Mouse (Mus musculus): ENCODE measurements around the gene Gm2016. TPM values are rescaled to one million over a fixed set of nuclear protein-coding genes. Genes with fewer than 3 reads are reported as not detected.
"Not testable (repeated sequence)": the region's sequence is repeated elsewhere in the genome, so short reads cannot be mapped to it uniquely, and the experiment has no call there.

Gm2016 gene
- total RNA-seq (2018; cell fraction: chromatin; rRNA removed), result not detected
- total RNA-seq (2018; cell fraction: cytosol; rRNA removed), result not detected
- total RNA-seq (2018; cell fraction: nucleus; rRNA removed), result not detected
- polyA plus RNA-seq (2018), result not detected in 3 replicates

DNA sequence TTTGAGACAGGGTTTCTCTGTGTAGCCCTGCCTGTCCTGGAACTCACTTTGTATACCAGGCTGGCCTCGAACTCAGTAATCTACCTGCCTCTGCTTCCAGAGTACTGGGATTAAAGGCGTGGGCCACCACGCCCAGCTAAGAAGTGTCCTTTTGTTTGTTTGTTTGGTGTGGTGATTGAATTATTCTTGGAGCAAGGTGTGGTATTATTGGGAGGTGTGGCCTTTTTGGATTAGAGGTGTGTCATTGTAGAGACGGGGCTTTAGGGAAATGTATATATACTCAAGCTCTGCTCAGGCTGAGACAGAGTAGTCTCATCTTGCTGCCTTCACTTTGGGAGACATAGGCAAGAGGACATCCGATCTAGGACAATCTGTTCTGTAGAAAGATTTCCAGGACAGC is at the start of gene Gm2016:
Gm2016 (plus strand) TSS at position 301 of the 400 bp plus-strand sequence.
- not testable (repeated sequence) for H3K4me3 ChIP-seq (ENCODE audit: inconsistent target); H3K79me2 ChIP-seq (ENCODE audit: inconsistent target); H3K36me3 ChIP-seq (ENCODE audit: inconsistent target); H3K27ac ChIP-seq
- 86% methylated on average over 2 of the region's 5 CpGs for WGBS (ENCODE audit: missing documents)

DNA sequence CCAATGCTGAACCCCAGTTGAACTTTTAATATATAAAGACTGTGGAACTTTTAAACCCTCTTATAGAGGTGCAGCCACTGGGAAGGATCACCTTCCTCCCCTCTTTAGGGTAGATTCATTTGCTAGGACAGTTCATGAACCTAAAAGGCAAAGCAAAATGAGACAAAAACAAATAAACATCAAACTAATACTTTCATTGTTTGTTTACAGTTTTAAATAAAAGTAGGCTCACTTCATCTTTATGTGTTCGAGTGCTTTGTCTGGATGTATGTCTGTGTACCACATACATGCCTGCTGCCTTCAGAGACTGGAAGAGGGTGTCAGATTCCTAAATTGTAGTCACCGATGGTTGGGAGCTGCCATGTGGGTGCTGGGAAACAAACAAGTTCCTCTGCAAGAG is 31.6 kb upstream of the Gm2016 start, which contains the start of gene Gm2001:
Gm2001 (minus strand) TSS at position 101 of the 400 bp plus-strand sequence.
- WGBS (ENCODE audit: missing documents), result no CpG with 5 or more reads among the region's 2 CpGs
- H3K27ac ChIP-seq; H3K4me3 ChIP-seq (ENCODE audit: inconsistent target); H3K79me2 ChIP-seq (ENCODE audit: inconsistent target); H3K36me3 ChIP-seq (ENCODE audit: inconsistent target): not testable (repeated sequence)

DNA sequence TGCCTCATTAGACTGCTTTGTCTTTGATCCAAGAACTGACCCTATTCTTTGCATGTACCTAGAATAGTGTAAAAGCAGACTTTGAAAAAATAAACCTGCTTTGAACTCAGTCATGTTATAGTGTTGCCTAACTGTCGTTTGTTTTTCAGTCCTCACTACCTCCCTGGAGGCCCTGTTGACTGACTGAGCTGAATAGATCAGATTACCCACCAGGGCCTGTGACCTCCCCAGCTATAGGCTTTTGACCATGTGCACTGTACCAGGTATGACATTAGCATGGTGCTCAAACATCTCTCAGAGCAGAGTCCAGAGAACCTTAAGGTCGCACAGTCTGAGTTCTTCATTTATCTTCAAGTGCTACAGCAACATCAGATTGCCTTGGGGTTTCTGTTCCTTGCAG is 23.2 kb upstream of the Gm2016 start:
- H3K79me2 ChIP-seq (ENCODE audit: inconsistent target); H3K27ac ChIP-seq; H3K36me3 ChIP-seq (ENCODE audit: inconsistent target); H3K4me3 ChIP-seq (ENCODE audit: inconsistent target): not testable (repeated sequence)
- no CpG with 5 or more reads among the region's 2 CpGs for WGBS (ENCODE audit: missing documents)

DNA sequence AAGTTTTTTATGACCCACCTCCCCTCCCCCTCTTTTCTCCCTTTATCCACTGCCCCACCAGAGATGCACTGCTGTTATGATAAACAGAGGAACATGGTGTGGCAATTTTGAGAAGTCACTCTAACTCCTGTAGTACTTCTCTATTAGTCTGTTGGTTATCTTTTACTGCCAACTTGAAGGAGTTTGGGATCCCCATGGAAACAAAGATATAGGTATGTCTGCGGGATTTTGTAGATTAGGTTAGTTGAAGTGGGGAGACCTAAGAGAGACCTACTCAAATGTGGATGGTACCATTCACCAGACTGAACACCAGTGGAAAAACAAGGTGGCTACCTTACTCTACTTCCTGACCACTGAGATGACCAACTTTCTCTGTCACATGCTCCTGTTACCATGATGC is 17.8 kb upstream of the Gm2016 start:
- H3K4me3 ChIP-seq (ENCODE audit: inconsistent target); H3K79me2 ChIP-seq (ENCODE audit: inconsistent target); H3K36me3 ChIP-seq (ENCODE audit: inconsistent target); H3K27ac ChIP-seq: not testable (repeated sequence)
- 83% methylated on average over 1 of the region's 1 CpGs for WGBS (ENCODE audit: missing documents)

DNA sequence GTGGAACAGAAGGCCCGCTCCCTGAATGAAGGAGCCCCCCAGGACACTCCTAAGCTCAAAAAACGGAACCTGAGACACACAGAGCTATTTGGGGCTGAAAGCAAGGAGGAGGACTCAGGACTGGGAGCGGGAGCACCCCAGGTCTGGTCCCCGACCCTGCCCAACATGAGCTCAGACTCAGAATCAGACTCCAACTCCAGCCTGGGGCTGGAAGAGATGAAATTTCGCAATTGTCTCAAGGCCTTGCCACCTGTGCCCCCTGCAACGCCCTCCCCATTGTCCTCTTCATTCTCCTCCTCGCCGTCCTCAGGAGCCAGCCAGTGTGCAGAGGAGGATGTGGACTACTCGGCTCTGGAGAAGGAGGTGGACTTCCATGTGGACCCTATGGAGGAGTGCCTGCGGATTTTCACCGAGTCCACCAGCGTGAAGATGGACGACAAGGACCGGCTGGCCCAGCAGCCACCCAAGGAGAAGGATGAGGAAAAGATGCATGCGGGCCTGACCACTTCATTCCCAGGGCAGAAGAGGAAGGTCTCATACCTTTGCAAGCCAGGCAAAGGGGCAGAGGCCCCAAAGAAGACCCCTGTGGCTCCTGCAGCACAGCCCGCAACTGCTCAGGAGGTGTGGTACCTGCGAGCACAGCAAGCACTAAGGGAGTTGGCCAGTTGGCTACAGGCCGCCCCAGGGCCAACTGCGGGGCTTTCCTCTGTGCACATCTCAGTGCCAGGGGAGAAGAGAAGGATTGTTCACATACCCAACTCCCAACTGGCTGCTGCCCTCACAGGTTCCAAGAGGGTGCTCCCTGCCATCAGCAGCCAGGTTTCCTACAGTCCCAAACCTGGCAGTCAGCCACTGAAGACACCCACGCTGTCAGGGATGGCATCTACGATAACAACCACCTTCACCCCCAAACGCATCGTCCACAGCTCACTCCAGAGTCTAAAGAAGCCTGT is 11.9 kb upstream of the Gm2016 start:
- not testable (repeated sequence) for H3K36me3 ChIP-seq (ENCODE audit: inconsistent target); H3K27ac ChIP-seq; H3K4me3 ChIP-seq (ENCODE audit: inconsistent target); H3K79me2 ChIP-seq (ENCODE audit: inconsistent target)
- 84% methylated on average over 22 of the region's 23 CpGs for WGBS (ENCODE audit: missing documents)

DNA sequence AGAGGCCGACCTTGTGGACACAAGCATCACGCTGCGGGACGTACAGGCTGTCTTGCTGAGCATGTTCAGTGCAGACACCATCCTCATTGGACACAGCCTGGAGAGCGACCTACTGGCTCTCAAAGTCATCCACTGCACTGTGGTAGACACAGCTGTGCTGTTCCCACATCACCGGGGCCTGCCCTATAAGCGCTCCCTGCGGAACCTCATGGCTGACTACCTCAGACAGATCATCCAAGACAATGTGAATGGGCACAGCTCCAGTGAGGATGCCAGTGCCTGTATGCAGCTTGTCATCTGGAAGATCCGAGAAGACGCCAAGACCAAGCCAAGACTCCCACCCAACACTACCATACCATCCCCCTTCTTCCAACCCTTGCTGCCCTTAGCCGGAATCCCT is 10.2 kb upstream of the Gm2016 start:
- not testable (repeated sequence) for H3K36me3 ChIP-seq (ENCODE audit: inconsistent target); H3K79me2 ChIP-seq (ENCODE audit: inconsistent target); H3K4me3 ChIP-seq (ENCODE audit: inconsistent target); H3K27ac ChIP-seq
- 98% methylated on average over 7 of the region's 11 CpGs for WGBS (ENCODE audit: missing documents)

DNA sequence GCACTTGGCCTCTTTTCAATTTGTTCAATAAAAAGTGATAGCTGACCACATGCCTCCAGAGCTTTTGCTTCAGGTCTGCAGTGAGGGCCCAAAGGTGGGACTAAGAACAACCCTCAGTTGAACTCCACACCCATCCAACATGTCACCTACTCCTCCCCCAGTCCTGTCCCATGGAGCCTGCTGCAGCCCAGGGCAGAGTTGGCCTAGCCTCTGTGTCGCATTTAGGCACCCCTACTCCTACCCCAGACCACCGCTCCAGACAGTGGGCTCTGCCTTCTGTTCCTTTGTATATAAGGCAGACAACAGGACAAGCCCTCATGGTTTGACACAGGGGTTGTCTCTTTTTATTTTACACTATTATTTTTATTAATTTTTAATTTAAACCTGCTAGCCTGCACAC is 9.8 kb upstream of the Gm2016 start:
- not testable (repeated sequence) for H3K36me3 ChIP-seq (ENCODE audit: inconsistent target); H3K79me2 ChIP-seq (ENCODE audit: inconsistent target); H3K4me3 ChIP-seq (ENCODE audit: inconsistent target); H3K27ac ChIP-seq
- WGBS (ENCODE audit: missing documents), result 81% methylated on average over 2 of the region's 2 CpGs

DNA sequence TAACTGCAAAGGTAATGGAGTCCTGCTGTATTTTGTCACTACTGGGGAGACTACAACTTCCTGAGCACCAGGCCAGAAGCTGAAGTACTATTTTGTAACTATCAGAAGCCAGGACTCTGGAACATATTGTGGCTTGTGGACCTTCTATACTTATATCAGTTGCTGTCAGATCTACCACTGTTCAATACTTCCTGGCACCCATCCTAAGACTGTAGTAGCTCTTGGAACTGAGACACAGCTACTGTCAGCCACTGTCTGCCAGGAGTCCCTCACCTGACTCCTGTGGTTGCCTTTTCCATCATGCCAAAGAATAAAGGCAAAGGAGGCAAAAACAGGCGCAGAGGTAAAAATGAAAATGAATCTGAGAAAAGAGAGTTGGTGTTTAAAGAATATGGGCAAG is 21.2 kb downstream of the Gm2016 start, which contains the start of gene Gm2022:
Gm2022 (plus strand) TSS at position 301 of the 400 bp plus-strand sequence.
- WGBS (ENCODE audit: missing documents), result no CpG with 5 or more reads among the region's 1 CpGs
- not testable (repeated sequence) for H3K4me3 ChIP-seq (ENCODE audit: inconsistent target); H3K79me2 ChIP-seq (ENCODE audit: inconsistent target); H3K27ac ChIP-seq; H3K36me3 ChIP-seq (ENCODE audit: inconsistent target)

DNA sequence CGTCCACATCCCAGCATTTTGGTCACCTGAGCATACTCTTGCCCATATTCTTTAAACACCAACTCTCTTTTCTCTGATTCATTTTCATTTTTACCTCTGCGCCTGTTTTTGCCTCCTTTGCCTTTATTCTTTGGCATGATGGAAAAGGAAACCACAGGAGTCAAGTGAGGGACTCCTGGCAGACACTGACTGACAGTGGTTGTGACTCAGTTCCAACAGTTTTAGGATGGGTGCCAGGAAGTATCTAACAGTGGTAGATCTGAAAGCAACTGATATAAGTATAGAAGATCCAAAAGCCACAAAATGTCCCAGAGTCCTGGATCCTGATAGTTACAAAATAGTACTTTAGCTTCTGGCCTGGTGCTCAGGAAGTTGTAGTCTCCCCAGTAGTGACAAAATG is 45.8 kb downstream of the Gm2016 start, which contains the start of gene Gm2035:
Gm2035 (minus strand) TSS at position 137 of the 400 bp plus-strand sequence.
- not testable (repeated sequence) for H3K36me3 ChIP-seq (ENCODE audit: inconsistent target); H3K27ac ChIP-seq; H3K4me3 ChIP-seq (ENCODE audit: inconsistent target); H3K79me2 ChIP-seq (ENCODE audit: inconsistent target)
- WGBS (ENCODE audit: missing documents), result 100% methylated on average over 1 of the region's 2 CpGs

Other genes starting within 250 kb of the Gm2016 start
- gene Gm16381, start 229.5 kb upstream of the Gm2016 start, polyA plus RNA-seq (2018), result not detected in 3 replicates
- not detected in 3 replicates for gene Gm21319, start 98.3 kb upstream of the Gm2016 start, polyA plus RNA-seq (2018)
- not detected in 3 replicates for gene Gm21936, start 78.6 kb upstream of the Gm2016 start, polyA plus RNA-seq (2018)
- not detected in 3 replicates for gene BB287469, start 57.5 kb upstream of the Gm2016 start, polyA plus RNA-seq (2018)
- gene Gm2001, start 31.7 kb upstream of the Gm2016 start, polyA plus RNA-seq (2018), result not detected in 3 replicates
- not detected in 3 replicates for gene Gm2022, start 21.3 kb downstream of the Gm2016 start, polyA plus RNA-seq (2018)
- not detected in 3 replicates for gene Gm2035, start 45.8 kb downstream of the Gm2016 start, polyA plus RNA-seq (2018)
- gene Gm2042, start 80.0 kb downstream of the Gm2016 start, polyA plus RNA-seq (2018), result not detected in 3 replicates
- gene Gm2075, start 137.8 kb downstream of the Gm2016 start, polyA plus RNA-seq (2018), result not detected in 3 replicates
- not detected in 3 replicates for gene Gm6803, start 144.7 kb downstream of the Gm2016 start, polyA plus RNA-seq (2018)
- gene Gm2056, start 152.9 kb downstream of the Gm2016 start, polyA plus RNA-seq (2018), result not detected in 3 replicates
- gene Gm16368, start 209.6 kb downstream of the Gm2016 start, polyA plus RNA-seq (2018), result not detected in 3 replicates

All from macrophage (primary cell).